Mouse (Mus musculus): ENCODE results near the gene Maco1.

Maco1 gene

DNA sequence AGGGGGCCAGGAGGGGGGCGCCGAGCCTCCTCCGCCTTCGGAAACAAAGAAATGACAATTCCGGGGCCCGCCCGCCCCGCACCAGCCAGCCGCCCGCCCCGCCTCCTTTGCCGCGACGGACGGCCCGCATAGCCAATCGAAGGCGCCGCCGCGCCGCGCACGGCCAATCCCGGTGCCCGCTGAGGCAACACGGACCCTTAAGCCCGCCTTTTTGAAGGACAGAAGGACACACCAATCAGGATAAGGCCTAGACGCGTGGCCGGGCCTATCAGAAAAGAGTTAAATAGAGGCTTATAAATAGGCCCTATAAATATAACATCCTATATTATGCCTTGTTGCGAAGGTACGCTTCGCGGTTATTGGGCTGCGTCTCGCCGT is at the start of gene Maco1:
TSS of gene Maco1 (minus strand) at position 87 of the 378 bp plus-strand sequence.
- DNase-seq, result peak; percentile 99

- DNase-seq, result no peak
Measured at GRCm38 (mm10) chr4:134901126-134901525, 48.0 kb upstream of the Maco1 start.

- no peak for DNase-seq
Measured at GRCm38 (mm10) chr4:134897256-134897655, 44.1 kb upstream of the Maco1 start.

GRCm38 (mm10) chr4:134892096-134892495 is 39.0 kb upstream of the Maco1 start:
- peak; percentile 46 for DNase-seq

GRCm38 (mm10) chr4:134884364-134884763 is 31.2 kb upstream of the Maco1 start:
- no peak for DNase-seq

DNA sequence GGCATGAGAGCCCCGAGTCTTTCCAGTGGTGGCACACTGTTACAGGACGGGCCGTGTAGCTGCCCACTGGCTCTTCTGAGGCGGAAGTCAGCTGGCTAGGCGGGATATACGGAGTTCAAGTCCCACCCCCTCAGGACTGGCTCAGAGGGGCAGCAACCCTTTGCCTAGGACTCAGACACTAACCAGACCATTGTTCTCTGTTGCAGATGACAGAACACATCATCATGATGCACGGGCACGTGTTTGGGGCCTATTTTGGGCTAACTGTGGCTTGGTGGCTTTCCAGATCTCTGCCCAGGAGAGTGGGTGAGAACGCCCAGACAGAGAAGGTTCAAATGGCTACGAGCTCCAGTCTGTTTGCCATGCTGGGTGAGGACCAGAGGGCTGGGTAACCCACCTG is 30.7 kb upstream of the Maco1 start:
- DNase-seq, result no peak

GRCm38 (mm10) chr4:134883266-134883665 is 30.1 kb upstream of the Maco1 start:
- no peak for DNase-seq

DNA sequence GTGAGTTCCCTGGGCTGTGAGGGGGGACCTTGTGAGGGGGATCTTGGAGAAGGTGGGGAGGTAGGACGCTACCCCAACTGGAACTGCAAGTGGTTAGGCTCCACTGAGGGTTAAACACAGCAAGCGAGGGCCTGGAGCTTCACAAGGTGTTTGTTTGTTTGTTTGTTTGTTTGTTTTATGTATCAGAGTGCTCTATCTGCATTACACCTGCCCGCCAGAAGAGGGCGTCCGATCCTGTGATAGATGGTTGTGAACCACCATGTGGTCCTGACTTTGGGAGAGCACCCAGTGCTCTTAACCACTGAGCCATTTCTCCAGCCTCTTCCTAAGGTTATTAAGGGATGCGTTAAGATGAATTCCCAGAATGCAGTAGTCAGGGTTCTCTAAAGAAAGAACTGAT is 26.9 kb upstream of the Maco1 start:
- DNase-seq, result no peak

GRCm38 (mm10) chr4:134879410-134879981 is 26.4 kb upstream of the Maco1 start:
- DNase-seq, result peak; percentile 80

- DNase-seq, result no peak
Measured at GRCm38 (mm10) chr4:134876171-134876570, 23.0 kb upstream of the Maco1 start.

DNA sequence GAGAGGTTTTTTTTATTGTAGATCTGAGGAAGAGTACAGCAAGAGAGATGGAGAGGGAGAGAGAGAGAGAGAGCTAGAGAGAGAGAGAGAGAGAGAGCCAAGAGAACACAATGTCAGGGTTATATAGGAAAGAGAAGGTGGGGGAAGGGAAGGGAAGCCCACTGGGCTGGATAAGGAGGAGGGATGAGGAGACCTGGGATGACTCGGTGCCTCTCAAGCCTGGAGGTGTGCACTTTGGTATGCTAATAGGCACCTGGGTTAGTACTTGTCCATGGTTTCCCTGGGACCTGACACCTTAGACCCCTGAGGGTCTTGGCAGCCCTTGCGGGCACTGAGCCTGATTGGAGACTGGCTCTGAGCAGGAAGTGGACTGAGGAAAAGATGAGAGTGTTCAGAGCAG is 18.8 kb upstream of the Maco1 start:
- no peak for DNase-seq

GRCm38 (mm10) chr4:134871477-134871876 is 18.3 kb upstream of the Maco1 start:
- no peak for DNase-seq

DNA sequence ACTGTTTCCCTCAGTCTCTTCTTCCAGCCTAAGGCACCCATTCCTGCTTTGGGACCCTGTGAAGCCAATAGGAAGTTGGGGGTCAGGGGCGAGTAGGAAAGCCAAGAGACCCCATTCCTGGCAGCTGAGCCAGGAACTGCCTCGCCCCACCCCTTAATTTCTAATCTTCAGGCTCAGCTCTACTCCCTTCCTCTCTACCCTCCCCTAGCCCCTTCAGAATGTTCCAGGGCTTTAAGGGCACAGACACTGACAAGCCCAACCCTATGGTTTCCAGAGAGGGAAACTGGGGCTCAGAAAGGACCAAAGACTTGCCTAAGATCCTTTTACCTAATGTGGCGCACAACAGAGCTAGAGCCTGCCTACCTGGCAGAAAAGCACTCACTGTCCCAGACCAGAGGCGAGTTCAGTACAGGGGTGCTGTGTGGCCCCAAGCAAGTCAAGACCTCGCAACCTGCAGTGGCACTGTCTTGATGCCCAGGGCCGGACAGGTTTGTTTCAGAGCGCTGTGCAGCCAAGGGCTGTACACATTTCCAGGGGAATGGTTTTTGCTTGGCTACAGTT is 16.8 kb upstream of the Maco1 start:
- DNase-seq, result no peak

DNA sequence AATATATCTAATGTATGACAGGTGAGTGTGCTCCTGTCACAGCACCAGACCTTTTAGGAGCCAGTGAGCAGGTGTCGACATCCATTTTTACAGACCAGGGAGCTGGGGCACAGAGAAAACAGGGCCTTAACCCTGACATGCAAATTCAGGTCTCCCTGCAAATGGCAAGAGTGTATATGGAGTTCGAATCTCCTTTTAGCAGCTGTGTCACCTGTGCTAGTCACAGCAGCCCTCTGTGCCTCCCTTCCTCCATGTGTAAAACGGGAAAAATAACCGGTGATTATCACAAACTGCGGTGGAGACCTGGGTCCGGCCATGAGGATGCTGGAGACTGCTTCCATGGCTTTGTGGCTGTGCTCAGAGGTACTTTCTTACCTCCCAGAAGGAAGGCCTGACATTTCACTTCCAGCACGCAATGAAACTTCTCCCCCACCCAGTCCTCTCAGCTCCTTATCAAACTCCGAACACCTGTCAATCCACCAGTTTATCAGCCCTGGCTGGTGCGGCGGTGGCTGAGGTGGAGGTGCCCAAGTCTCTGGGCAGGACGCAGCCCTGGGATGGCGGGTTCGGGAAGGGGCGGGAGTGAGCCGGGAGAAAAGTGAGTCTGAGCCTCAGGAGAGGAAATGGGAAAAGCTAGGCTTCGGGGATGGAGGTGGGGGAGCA is 16.1 kb upstream of the Maco1 start:
- no peak for DNase-seq

GRCm38 (mm10) chr4:134868490-134868889 is 15.3 kb upstream of the Maco1 start:
- DNase-seq, result no peak

- no peak for DNase-seq
Measured at GRCm38 (mm10) chr4:134868065-134868464, 14.9 kb upstream of the Maco1 start.

- DNase-seq, result no peak
Measured at GRCm38 (mm10) chr4:134867661-134868060, 14.5 kb upstream of the Maco1 start.

DNA sequence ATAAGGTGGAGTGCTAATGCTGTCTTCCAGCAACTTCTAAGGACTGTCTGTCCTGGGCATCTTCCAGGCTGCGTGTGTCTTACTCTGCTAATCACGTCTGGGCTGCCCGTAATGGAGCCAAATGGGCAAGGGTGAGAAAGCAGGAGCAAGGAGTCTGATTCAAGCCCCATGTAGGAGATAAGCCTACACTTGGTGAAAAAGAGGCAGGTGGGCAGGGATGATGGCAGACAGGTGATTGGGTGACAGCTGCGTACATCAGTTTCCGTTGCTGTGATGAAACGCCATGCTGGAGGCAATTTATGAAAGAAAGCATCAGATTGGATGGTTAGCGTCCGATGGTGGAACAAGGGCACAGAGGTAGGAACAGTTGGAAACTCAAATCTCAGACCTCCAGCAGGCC is 14.1 kb upstream of the Maco1 start:
- no peak for DNase-seq

DNA sequence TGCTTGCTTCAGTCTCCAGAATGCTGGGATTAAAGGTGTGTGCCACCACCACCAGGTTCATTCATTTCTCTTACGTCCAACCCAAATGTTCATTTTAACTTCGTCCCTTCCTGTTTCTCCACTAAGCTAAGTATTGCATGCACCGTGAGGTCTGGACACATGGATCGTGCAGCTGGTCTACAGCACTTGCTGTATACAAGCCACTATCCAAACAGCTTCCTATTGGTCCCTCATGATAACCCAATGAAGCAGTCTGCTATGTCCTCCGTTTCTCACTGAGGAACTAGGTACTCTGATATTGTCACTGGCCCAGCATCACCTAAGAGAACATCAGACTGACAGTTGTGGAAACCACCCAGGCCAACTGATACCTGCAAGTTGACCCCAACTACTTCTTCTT is 12.6 kb upstream of the Maco1 start:
- DNase-seq, result no peak

- no peak for DNase-seq
Measured at GRCm38 (mm10) chr4:134865340-134865739, 12.2 kb upstream of the Maco1 start.

DNA sequence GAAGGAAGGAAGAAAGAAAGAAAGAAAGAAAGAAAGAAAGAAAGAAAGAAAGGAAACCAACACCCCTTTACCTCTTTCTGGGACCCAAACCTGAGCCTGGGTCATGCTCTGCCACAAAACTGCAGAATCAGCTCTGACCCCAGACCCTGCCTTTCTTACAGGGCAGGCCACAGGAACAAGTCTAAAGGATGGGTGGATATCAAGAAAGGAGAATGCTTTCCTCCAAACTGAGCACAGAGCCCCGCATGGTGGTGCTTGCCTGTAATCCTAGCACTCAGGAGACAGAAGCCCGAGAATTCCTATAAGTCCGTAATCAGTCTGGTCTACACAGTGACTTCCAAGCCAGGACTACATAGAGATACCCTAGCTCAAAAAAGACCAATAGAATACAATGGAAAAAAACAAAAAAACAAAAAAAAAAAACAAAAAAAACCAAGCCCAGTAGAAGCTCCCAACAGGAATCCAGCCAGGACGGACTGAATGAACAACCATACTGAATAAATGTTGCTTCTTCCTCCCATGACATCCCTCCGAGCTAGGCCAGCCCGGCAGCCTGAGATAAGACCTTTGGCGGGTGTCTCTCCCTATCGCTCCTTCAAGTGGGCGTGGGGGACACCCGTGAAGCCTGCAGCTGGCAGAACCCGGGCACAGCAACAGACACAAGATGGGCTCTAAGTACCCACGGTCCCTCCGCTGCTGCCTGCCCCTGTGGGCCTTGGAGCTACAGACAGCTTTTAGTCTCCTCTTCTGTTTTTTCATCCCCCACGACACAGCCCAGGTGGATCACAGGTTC is 11.0 kb upstream of the Maco1 start, which contains the start of gene Rhd:
TSS of gene Rhd (plus strand) at position 600 of the 793 bp plus-strand sequence.
- no peak for DNase-seq

- DNase-seq, result no peak
Measured at GRCm38 (mm10) chr4:134862996-134863395, 9.9 kb upstream of the Maco1 start.

DNA sequence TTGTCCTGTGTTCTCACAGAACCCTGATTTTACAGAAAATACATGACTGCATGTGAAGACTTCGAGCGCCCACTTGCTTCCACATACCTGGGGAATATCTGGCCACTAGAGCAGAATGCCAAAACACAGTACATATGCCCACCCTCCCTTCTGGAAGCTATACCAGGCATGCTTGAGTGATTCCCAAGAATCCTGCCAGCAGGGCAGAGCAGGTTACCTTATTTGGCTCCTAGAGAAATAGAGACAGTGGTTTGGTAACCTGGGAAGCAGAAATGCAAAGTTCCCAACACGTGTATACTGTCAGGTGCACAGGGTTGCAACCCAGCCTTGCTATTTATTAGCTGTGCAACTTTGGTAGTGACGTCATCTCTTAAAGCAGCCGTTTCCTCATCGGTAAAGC is 8.7 kb upstream of the Maco1 start:
- DNase-seq, result no peak

GRCm38 (mm10) chr4:134858494-134858893 is 5.3 kb upstream of the Maco1 start:
- DNase-seq, result no peak
